Mouse (Mus musculus) cortical plate, adult 2 months (tissue): Measurements from ENCODE around the gene Hoxd8.

Experiments
- CTCF ChIP-seq: fragments of 200-500 bp; IDR thresholded peaks from 2 replicates; pipeline ENCODE4 v1.5.1; 2011; ENCODE audit warnings: mild to moderate bottlenecking, control low read depth, low read length; ENCODE audit not compliant: insufficient read depth; ENCODE audit errors: extremely low read depth
- POLR2A ChIP-seq: fragments of 200-500 bp; IDR thresholded peaks from 2 replicates; pipeline ENCODE4 v1.6.1; 2011; ENCODE audit warnings: mild to moderate bottlenecking, low read length, control low read depth; ENCODE audit not compliant: insufficient read depth; ENCODE audit errors: extremely low read depth

- TF ChIP-seq POLR2A = no peak
- TF ChIP-seq CTCF = no peak
Observed at GRCm38 (mm10) chr2:74750731-74751250, 46.4 kb downstream of the Hoxd8 start.
